Mouse (Mus musculus): ENCODE data around the gene Fndc3b.

DNA sequence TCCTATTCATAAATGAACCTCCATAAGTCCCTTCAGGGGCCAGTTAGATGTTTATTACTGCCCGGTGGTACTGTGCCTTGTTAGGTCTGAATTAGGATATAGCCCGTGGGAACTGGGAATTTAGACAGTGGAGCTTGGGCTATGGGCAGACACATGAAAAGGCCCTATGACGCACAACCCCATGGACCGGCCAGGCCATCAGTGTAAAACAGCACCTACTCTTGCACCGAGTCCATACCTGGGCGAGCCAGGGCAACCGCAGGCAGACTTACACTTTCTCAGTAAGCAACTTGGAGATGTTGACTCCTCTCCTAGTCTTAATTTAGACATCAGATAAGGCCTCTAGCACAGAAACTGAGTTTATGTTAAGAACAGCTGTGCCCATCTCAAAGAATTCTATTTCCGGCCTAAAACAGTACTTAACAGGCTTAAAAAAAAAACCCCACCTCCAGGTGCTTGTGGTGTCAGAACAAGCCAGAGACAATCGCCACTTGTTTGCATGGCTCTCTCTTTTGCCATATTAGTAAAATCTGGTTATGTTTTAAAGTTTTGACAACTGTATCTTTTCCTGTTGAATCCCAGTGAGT lies 248.7 kb downstream of the Fndc3b start:
- TF ChIP-seq POLR2A (IDR thresholded peaks at IDR 0.05; ENCODE audit: control insufficient read depth, low read depth, low read length) = no peak
- TF ChIP-seq CTCF (IDR thresholded peaks at IDR 0.05; ENCODE audit: control insufficient read depth, insufficient read depth, insufficient replicate concordance, low read depth, low read length) = no peak
